Mouse (Mus musculus): ENCODE results near the gene Zfp367. TPM values are rescaled to one million over a fixed set of nuclear protein-coding genes. Genes with fewer than 3 reads are reported as not detected.

Gene Zfp367
- total and polyA plus RNA-seq, 3 experiments, result 12.6 to 33.7 (median 23.8) TPM

- no peak for TF ChIP-seq POLR2A (IDR thresholded peaks at IDR 0.05; ENCODE audit: low read depth, low read length)
- TF ChIP-seq MYC (IDR thresholded peaks at IDR 0.05; ENCODE audit: low read depth, low read length), result no peak
- no peak for TF ChIP-seq ZC3H11A (IDR thresholded peaks at IDR 0.05; ENCODE audit: low read depth, low read length)
- TF ChIP-seq ETS1 (conservative IDR thresholded peaks at IDR 0.05; ENCODE audit: low read depth, low read length), result no peak
- no peak for TF ChIP-seq NELFE (IDR thresholded peaks at IDR 0.05; ENCODE audit: low read depth, low read length)
- dilution Hi-C loops (cut with MboI; ENCODE audit: extremely low pct_ligation_motif_present, extremely low pct_unique_long_range_greater_than_20kb, low sequenced_read_pairs), result no loop called here
- Histone ChIP-seq H3K27me3 (replicated peaks) (peaks cover 1% of the 10 kb centered on the region), H3K36me3 (replicated peaks in 1 of 2; ENCODE audit: control insufficient read depth in 1 of 2, insufficient read depth in 1 of 2, low read length in 1 of 2) (no peaks in the 10 kb centered on the region), H3K4me1 (ENCODE audit: control insufficient read depth in 1 of 2, insufficient read depth in 2 of 2) (peaks cover 7 to 24% of the 10 kb centered on the region in 2 experiments; a peak in 2 of 4 replicates), H3K9me3 (replicated peaks; ENCODE audit: low read length) (no peaks in the 10 kb centered on the region), H3K27ac (ENCODE audit: insufficient read depth, low read depth) (no peak overlapping the region), H3K4me2 (ENCODE audit: insufficient read depth, low read depth, poor library complexity, severe bottlenecking) (no peak overlapping the region), H3K4me3 (replicated peaks in 1 of 3; ENCODE audit: low read depth in 2 of 3, low read length in 2 of 3, poor library complexity in 1 of 3) (no peak overlapping the region), H3K79me2 (replicated peaks; ENCODE audit: control insufficient read depth, extremely low read depth, insufficient read depth, poor library complexity, severe bottlenecking) (no peaks in the 10 kb centered on the region), H3K9ac (ENCODE audit: insufficient read depth, low read depth) (no peak overlapping the region)
- no peak for DNase-seq (ENCODE audit: extremely low read depth)
- in situ Hi-C loops (cut with MboI; ENCODE audit: low pct_ligation_motif_present, low pct_unique_long_range_greater_than_20kb, low sequenced_read_pairs), result loop anchor here (10.0 kb wide), 1 partner anchor 133 kb away; the partner anchor contains the start of gene Aaed1
Measured at GRCm38 (mm10) chr13:64182091-64182490, 29.1 kb upstream of the Zfp367 start.

DNA sequence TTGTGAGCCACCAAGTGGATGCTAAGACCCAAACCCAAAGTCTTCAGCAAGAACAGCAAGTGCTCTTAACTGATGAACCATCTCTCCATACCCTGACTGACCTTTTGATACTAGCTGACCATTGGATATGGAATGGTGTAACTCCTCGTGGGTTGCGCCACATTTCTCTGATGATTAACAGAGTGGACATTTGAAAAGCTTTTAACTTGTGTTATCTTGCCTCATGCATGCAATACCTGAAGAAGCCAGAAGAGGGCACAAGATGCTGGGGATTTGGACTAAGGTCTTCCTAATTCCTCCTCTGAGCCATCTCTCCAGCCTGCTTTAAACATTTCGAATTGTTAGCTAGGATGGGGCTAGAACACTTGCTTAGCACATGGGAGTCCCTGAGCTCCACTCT is 27.9 kb upstream of the Zfp367 start:
- H3K9me3 ChIP-seq (replicated peaks; ENCODE audit: low read length), result no peaks in the 10 kb centered on the region
- peaks cover 1% of the 10 kb centered on the region for H3K27me3 ChIP-seq (replicated peaks)
- H3K4me2 ChIP-seq (ENCODE audit: insufficient read depth, low read depth, poor library complexity, severe bottlenecking), result no peak overlapping the region
- in situ Hi-C loops (cut with MboI; ENCODE audit: low pct_ligation_motif_present, low pct_unique_long_range_greater_than_20kb, low sequenced_read_pairs) (loop anchor here (10.0 kb wide), 1 partner anchor 134 kb away; the partner anchor contains the start of gene Aaed1), dilution Hi-C loops (cut with MboI; ENCODE audit: extremely low pct_ligation_motif_present, extremely low pct_unique_long_range_greater_than_20kb, low sequenced_read_pairs) (no loop called here)
- no peaks in the 10 kb centered on the region for H3K79me2 ChIP-seq (replicated peaks; ENCODE audit: control insufficient read depth, extremely low read depth, insufficient read depth, poor library complexity, severe bottlenecking)
- no peak for TF ChIP-seq ZNF384 (IDR thresholded peaks at IDR 0.05; ENCODE audit: low read depth, low read length)
- TF ChIP-seq BHLHE40 (IDR thresholded peaks at IDR 0.05; ENCODE audit: low read depth, low read length), result no peak
- TF ChIP-seq HCFC1 (IDR thresholded peaks at IDR 0.05; ENCODE audit: low read depth, low read length), result no peak
- TF ChIP-seq ETS1 (conservative IDR thresholded peaks at IDR 0.05; ENCODE audit: low read depth, low read length), result no peak
- TF ChIP-seq RCOR1 (conservative IDR thresholded peaks at IDR 0.05; ENCODE audit: low read depth, low read length), result no peak
- TF ChIP-seq KAT2A (IDR thresholded peaks at IDR 0.05; ENCODE audit: insufficient replicate concordance, low read length), result no peak
- TF ChIP-seq MEF2A (IDR thresholded peaks at IDR 0.05; ENCODE audit: borderline replicate concordance, low read depth, low read length), result no peak
- no peak for TF ChIP-seq UBTF (IDR thresholded peaks at IDR 0.05; ENCODE audit: low read depth, low read length)
- peak; percentile 72 to 78 for TF ChIP-seq CTCF (conservative IDR thresholded peaks at IDR 0.05 in 1 of 2, IDR thresholded peaks at IDR 0.05 in 1 of 2; ENCODE audit: low read depth in 2 of 2, low read length in 2 of 2)
- TF ChIP-seq TBP (conservative IDR thresholded peaks at IDR 0.05; ENCODE audit: low read depth, low read length), result no peak
- TF ChIP-seq SMC3 (IDR thresholded peaks at IDR 0.05; ENCODE audit: low read depth, low read length), result peak; percentile 54
- TF ChIP-seq USF1 (IDR thresholded peaks at IDR 0.05; ENCODE audit: low read depth, low read length), result no peak
- TF ChIP-seq GABPA (IDR thresholded peaks at IDR 0.05; ENCODE audit: insufficient replicate concordance, low read depth, low read length), result no peak
- TF ChIP-seq JUN (IDR thresholded peaks at IDR 0.05; ENCODE audit: insufficient read depth, low read depth, low read length), result no peak
- peak; percentile 74 for TF ChIP-seq RAD21 (IDR thresholded peaks at IDR 0.05; ENCODE audit: low read depth, low read length)
- TF ChIP-seq POLR2AphosphoS2 (IDR thresholded peaks at IDR 0.05; ENCODE audit: low read depth, low read length), result no peak
- no peak for TF ChIP-seq ZC3H11A (IDR thresholded peaks at IDR 0.05; ENCODE audit: low read depth, low read length)
- H3K4me3 ChIP-seq (replicated peaks in 1 of 3; ENCODE audit: low read depth in 2 of 3, low read length in 2 of 3, poor library complexity in 1 of 3), result no peak overlapping the region
- no peak overlapping the region for H3K27ac ChIP-seq (ENCODE audit: insufficient read depth, low read depth)
- peaks cover 4 to 12% of the 10 kb centered on the region in 2 experiments; a peak in 2 of 4 replicates for H3K4me1 ChIP-seq (ENCODE audit: control insufficient read depth in 1 of 2, insufficient read depth in 2 of 2)
- DNase-seq (ENCODE audit: extremely low read depth), result peak; percentile 68
- no peak overlapping the region for H3K9ac ChIP-seq (ENCODE audit: insufficient read depth, low read depth)
- no peaks in the 10 kb centered on the region for H3K36me3 ChIP-seq (replicated peaks in 1 of 2; ENCODE audit: control insufficient read depth in 1 of 2, insufficient read depth in 1 of 2, low read length in 1 of 2)
